Mouse (Mus musculus): ENCODE measurements around the gene Prdx3. TPM values are rescaled to one million over a fixed set of nuclear protein-coding genes. Genes with fewer than 3 reads are reported as not detected.
"Not testable (repeated sequence)": the region's sequence is repeated elsewhere in the genome, so short reads cannot be mapped to it uniquely, and the experiment has no call there.

Prdx3 gene
- polyA plus RNA-seq, 1 experiment from 2014 or later, result 139 TPM

DNA sequence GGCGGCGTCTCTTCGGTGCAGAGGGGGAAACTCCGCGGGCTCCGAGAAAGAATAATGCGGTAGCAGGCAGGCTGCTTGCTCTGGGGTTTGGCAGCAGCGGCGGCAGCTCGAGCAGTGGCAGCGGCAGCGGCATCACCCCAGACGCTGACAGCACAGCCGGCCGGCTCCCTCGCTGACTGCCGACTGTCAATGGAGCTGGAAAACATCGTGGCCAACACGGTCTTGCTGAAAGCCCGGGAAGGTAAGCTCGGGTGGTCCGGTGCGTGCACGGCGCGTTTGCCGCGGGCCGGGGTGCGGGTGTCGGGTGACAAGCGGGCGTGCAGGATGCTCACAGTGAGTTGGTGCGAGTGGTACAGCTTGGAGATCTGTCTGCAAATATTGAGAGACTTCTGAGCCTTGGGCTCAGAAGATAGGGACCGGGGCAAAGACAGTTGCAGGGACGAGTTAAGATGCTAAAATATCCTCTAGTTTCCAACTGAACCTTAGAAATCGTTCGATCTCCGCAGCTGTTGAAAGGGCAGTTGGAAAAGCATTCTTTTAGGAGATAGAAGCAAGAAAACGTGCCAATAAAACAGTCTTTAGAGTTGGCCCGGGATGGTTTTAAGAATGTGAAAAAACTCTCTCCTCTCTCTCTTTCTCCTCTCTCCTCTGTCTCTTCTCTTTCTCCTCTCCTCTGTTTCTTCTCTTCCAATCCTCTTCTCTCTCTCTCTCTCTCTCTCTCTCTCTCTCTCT lies 16.2 kb upstream of the Prdx3 start:
- Histone ChIP-seq H3K36me3 (no peaks in the 10 kb centered on the region), H3K9ac (peak overlapping the region; percentile 57), H3K4me2 (peak overlapping the region; percentile 91), H3K4me3 (replicated peaks) (peak overlapping the region; percentile 89), H3K9me3 (replicated peaks) (no peaks in the 10 kb centered on the region), H3K4me1 (peaks cover 27% of the 10 kb centered on the region), H3K27me3 (no peaks in the 10 kb centered on the region), H3K27ac (peak overlapping the region; percentile 99)
- ATAC-seq (replicated peaks; ENCODE audit: low FRiP score), result peak; percentile 38
- under 1% methylated on average over 41 of the region's 41 CpGs for WGBS

- ATAC-seq (replicated peaks; ENCODE audit: low FRiP score), result peak; percentile 99
- under 1% methylated on average over 55 of the region's 55 CpGs for WGBS
- peak within 1 kb of the TSS; percentile 89 for H3K4me3 ChIP-seq (replicated peaks)
- peak within 1 kb of the TSS; percentile 99 for H3K27ac ChIP-seq
- peak within 1 kb of the TSS; percentile 91 for H3K4me2 ChIP-seq
- peak within 1 kb of the TSS; percentile 89 for H3K9ac ChIP-seq
- peaks cover 23% of the 10 kb centered on the region for H3K4me1 ChIP-seq
- H3K9me3 ChIP-seq (replicated peaks), result no peaks in the 10 kb centered on the region
- no peaks in the 10 kb centered on the region for H3K27me3 ChIP-seq
- H3K36me3 ChIP-seq, result no peaks in the 10 kb centered on the region
Measured at GRCm38 (mm10) chr19:60889714-60890315, 15.5 kb upstream of the Prdx3 start, which contains the start of gene Grk5. Gene Grk5 (plus strand): TSS chr19:60889749.

DNA sequence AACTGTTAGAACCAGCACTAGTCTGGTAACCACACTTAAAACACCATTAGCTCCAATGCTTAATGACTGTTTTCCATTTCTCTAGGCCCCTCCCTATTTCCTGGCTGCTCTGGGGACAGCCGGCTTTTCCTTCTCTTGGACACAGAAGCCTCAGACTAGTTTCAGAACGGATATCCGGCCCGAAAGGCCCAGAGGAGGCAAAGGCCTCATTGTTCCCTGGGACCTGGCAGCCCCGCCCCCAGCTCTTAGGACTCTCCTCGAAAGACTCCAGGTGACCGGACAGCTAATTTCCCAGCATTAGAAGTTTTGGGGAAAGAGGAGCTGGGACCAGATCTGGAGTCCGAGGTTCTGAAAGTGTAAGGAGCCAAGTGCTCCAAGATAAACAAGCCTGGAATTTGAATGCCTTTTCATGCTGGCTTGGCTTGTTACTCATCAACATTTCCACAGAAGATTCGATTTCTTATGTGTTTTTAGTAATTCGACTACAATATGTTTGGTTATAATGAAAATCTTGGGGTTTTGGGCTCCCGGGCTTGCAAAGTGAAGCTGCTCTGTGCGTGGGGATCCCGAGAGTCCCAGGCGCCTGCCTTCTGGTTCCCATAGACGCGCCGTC lies 14.9 kb upstream of the Prdx3 start:
- Histone ChIP-seq H3K9me3 (replicated peaks) (no peaks in the 10 kb centered on the region), H3K9ac (peak overlapping the region; percentile 89), H3K36me3 (no peaks in the 10 kb centered on the region), H3K4me3 (replicated peaks) (peak overlapping the region; percentile 89), H3K27ac (peak overlapping the region; percentile 99), H3K27me3 (no peaks in the 10 kb centered on the region), H3K4me1 (peaks cover 23% of the 10 kb centered on the region), H3K4me2 (peak overlapping the region; percentile 91)
- peak; percentile 49 for ATAC-seq (replicated peaks; ENCODE audit: low FRiP score)
- 6% methylated on average over 17 of the region's 17 CpGs for WGBS

DNA sequence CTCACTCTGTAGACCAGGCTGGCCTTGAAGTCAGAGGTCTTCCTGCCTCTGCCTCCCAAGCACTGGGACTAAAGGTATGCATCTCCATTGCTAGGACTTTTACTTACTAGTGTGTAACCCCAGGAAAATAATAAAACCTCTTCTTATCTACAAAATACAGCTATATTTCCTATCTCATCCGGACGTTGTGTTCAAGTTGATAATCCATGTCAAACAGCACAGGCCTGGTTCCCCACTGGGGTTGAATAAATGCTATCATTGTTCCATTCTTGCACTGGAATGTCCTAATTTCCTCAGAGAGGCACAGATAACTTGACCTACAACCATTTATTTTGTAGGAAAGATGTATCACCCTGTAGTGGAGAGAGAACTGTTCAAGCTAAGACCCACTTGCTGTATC lies 13.3 kb upstream of the Prdx3 start:
- Histone ChIP-seq H3K27ac (no peak overlapping the region), H3K9me3 (replicated peaks) (no peaks in the 10 kb centered on the region), H3K4me3 (replicated peaks) (no peak overlapping the region), H3K4me1 (peaks cover 22% of the 10 kb centered on the region), H3K9ac (no peak overlapping the region), H3K36me3 (no peaks in the 10 kb centered on the region), H3K27me3 (no peaks in the 10 kb centered on the region), H3K4me2 (no peak overlapping the region)
- WGBS, result 92% methylated on average over 2 of the region's 2 CpGs
- no peak for ATAC-seq (replicated peaks; ENCODE audit: low FRiP score)

DNA sequence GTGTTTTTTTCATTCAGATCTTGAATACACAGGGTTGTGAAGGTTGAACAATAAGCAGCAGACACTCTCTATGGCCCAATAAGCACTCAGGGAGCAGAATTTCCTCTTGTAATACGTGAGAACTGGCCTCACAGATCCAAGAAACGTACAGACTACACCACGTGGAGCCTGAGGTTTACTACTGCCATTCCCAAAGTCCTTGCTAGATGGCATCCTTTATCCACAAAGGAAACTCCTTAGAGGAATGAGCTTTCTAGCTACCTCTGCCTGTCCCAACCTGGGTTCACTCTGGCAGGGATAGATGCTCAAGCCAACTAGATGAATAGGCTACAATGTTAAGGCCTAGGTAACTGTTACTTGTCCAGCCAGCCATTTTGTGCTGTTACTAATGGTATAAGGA lies 8.8 kb upstream of the Prdx3 start:
- no peak overlapping the region for H3K9ac ChIP-seq
- peak; percentile 58; the same call in 1 of the 2 replicates for ATAC-seq (replicated peaks; ENCODE audit: low FRiP score)
- 10% methylated on average over 3 of the region's 3 CpGs for WGBS
- H3K27ac ChIP-seq, result no peak overlapping the region
- no peak overlapping the region for H3K4me2 ChIP-seq
- no peak overlapping the region for H3K4me3 ChIP-seq (replicated peaks)
- H3K27me3 ChIP-seq, result no peaks in the 10 kb centered on the region
- H3K36me3 ChIP-seq, result no peaks in the 10 kb centered on the region
- H3K4me1 ChIP-seq, result no peaks in the 10 kb centered on the region
- no peaks in the 10 kb centered on the region for H3K9me3 ChIP-seq (replicated peaks)

- peak; percentile 10 for ATAC-seq (replicated peaks; ENCODE audit: low FRiP score)
Measured at GRCm38 (mm10) chr19:60873501-60873900, 855 bp downstream of the Prdx3 start.

GRCm38 (mm10) chr19:60872272-60872671 lies 2.1 kb downstream of the Prdx3 start:
- Histone ChIP-seq H3K9ac (no peak overlapping the region), H3K27me3 (no peaks in the 10 kb centered on the region), H3K36me3 (peaks cover 49% of the 10 kb centered on the region), H3K4me2 (no peak overlapping the region), H3K4me1 (peaks cover 18% of the 10 kb centered on the region), H3K27ac (peak overlapping the region; percentile 87; the same call in 1 of the 2 replicates), H3K4me3 (replicated peaks) (no peak overlapping the region), H3K9me3 (replicated peaks) (no peaks in the 10 kb centered on the region)
- ATAC-seq (replicated peaks; ENCODE audit: low FRiP score), result no peak; the same call in 1 of the 2 replicates
- WGBS, result 68% methylated on average over 1 of the region's 1 CpGs

More at GRCm38 (mm10) chr19:60873501-60873900, 855 bp downstream of the Prdx3 start:
- no peaks in the 10 kb centered on the region for H3K9me3 ChIP-seq (replicated peaks)
- H3K4me2 ChIP-seq, result peak overlapping the region; percentile 64
- peak overlapping the region; percentile 2; the same call in 1 of the 2 replicates for H3K9ac ChIP-seq
- H3K4me1 ChIP-seq, result peaks cover 18% of the 10 kb centered on the region
- 4% methylated on average over 4 of the region's 4 CpGs for WGBS
- peak overlapping the region; percentile 73 for H3K4me3 ChIP-seq (replicated peaks)
- H3K27me3 ChIP-seq, result no peaks in the 10 kb centered on the region
- peak overlapping the region; percentile 87 for H3K27ac ChIP-seq
- peaks cover 39% of the 10 kb centered on the region for H3K36me3 ChIP-seq

- H3K9me3 ChIP-seq (replicated peaks), result no peaks in the 10 kb centered on the region
- peaks cover 18% of the 10 kb centered on the region for H3K4me1 ChIP-seq
- no peak for ATAC-seq (replicated peaks; ENCODE audit: low FRiP score)
- H3K27me3 ChIP-seq, result no peaks in the 10 kb centered on the region
- 92% methylated on average over 5 of the region's 5 CpGs for WGBS
- no peak overlapping the region for H3K4me3 ChIP-seq (replicated peaks)
- no peak overlapping the region for H3K27ac ChIP-seq
- H3K9ac ChIP-seq, result no peak overlapping the region
- peaks cover 56% of the 10 kb centered on the region for H3K36me3 ChIP-seq
- no peak overlapping the region for H3K4me2 ChIP-seq
Measured at GRCm38 (mm10) chr19:60871366-60871765, 3.0 kb downstream of the Prdx3 start.

DNA sequence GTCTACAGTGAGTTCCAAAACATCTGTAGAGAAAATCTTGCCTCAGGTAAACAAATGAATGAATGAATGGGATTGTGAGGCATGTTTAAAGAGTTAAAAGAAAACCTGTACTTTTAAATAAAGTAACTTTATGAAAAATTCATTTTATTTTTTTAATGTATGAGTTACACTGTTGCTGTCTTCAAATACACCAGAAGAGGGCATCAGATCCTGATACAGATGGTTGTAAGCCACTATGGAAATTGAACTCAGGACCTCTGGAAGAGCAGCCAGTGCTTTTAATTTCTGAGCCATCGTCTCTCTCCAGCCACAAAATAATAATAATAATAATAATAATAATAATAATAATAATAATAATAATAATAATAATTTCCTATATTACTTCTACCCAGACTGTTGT lies 3.9 kb downstream of the Prdx3 start:
- ATAC-seq (replicated peaks; ENCODE audit: low FRiP score), result no peak
- Histone ChIP-seq H3K36me3 (peaks cover 58% of the 10 kb centered on the region), H3K9me3 (replicated peaks) (no peaks in the 10 kb centered on the region), H3K4me1 (peaks cover 18% of the 10 kb centered on the region), H3K9ac (no peak overlapping the region), H3K4me2 (no peak overlapping the region), H3K27ac (no peak overlapping the region), H3K27me3 (no peaks in the 10 kb centered on the region), H3K4me3 (replicated peaks) (no peak overlapping the region)
- WGBS, result 87% methylated on average over 1 of the region's 1 CpGs

- not testable (repeated sequence) for H3K4me1 ChIP-seq; H3K9me3 ChIP-seq (replicated peaks); H3K9ac ChIP-seq; ATAC-seq (replicated peaks; ENCODE audit: low FRiP score); H3K4me3 ChIP-seq (replicated peaks); H3K27ac ChIP-seq; H3K4me2 ChIP-seq; H3K27me3 ChIP-seq
- peaks cover 61% of the 10 kb centered on the region for H3K36me3 ChIP-seq
- WGBS, result 94% methylated on average over 4 of the region's 4 CpGs
Measured at GRCm38 (mm10) chr19:60866169-60866568, 8.2 kb downstream of the Prdx3 start.

DNA sequence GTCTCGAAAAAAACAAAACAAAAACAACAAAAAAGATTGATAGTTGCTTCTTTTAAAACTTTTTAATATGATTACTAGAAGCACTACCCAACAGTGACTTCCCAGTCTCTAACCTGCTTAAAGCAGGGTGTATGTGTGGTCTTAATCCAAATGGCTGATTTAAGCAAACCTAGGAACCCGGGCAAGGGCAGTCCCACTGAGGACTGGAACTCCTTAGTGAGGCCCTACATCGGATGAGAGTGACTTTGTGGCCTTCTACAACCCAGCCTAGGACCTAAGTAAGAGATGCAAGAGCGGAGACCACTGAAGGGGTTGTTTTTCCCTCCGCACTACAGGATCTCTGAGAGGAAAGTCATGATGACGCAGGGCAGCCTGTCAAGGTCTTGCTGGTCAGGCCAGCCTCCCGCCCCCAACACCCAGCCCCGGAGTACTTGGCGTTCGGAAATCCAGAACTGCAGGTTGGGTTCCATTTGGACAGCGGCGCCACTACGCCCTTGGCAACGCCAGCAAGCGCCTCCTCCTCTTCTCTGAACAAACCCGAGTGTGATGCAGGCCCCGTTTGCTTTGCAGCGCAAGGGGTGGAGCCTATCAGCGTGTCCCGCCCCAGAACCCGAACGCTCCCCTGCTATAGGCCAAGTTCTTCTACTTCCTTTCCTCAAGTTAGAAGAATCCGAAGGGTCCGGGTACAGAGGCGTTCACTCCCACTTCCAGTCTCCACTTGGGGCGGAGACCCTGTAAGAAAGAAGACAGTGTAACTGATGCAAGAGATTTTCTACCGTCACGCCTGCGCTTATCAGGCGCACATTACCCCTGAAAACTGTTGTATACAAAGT lies 13.3 kb downstream of the Prdx3 start, which contains the start of gene Sfxn4:
Gene Sfxn4, minus strand, starts transcription at position 612 of the 833 bp plus-strand sequence.
- Histone ChIP-seq H3K4me2 (peak within 1 kb of the TSS; percentile 61), H3K4me3 (replicated peaks) (peak within 1 kb of the TSS; percentile 61), H3K9ac (peak within 1 kb of the TSS; percentile 52), H3K4me1 (no peaks in the 10 kb centered on the region; the same call in 1 of the 2 replicates), H3K9me3 (replicated peaks) (no peaks in the 10 kb centered on the region), H3K27ac (peak within 1 kb of the TSS; percentile 81), H3K36me3 (peaks cover 31% of the 10 kb centered on the region), H3K27me3 (no peaks in the 10 kb centered on the region)
- WGBS, result 3% methylated on average over 30 of the region's 30 CpGs
- peak; percentile 100 for ATAC-seq (replicated peaks; ENCODE audit: low FRiP score)
